Mouse (Mus musculus) forebrain, embryonic 14.5 days (tissue): Measurements from ENCODE around the gene Hlx. TPM values are rescaled to one million over a fixed set of nuclear protein-coding genes. Genes with fewer than 3 reads are reported as not detected.
A peak's percentile ranks its signal among the peaks of the same experiment; 100 is the strongest.

Source experiments
- ATAC-seq: fragments of 200-750 bp; cut with Nextera tagmentation; 2 replicates; pipeline ENCODE4 v1.8.0; 2017; ENCODE audit warnings: mild to moderate bottlenecking, moderate library complexity
- DNase-seq: peaks from one replicate; pipeline ENCODE4 v3.0.0-alpha.2; 2015; ENCODE audit warnings: low spot score
- H3K27ac ChIP-seq: fragments of 300-500 bp; sonication (generic); 2 replicates; pipeline ENCODE4 v1.5.1; 2014; ENCODE audit warnings: low read depth, mild to moderate bottlenecking, control low read depth, low read length, moderate library complexity
- H3K27me3 ChIP-seq: fragments of 300-500 bp; sonication (generic); replicated peaks from 2 replicates; pipeline ENCODE4 v1.6.1; 2014; ENCODE audit warnings: low read length, control low read depth, mixed read lengths; ENCODE audit not compliant: control insufficient read depth, insufficient read depth
- H3K36me3 ChIP-seq: fragments of 300-500 bp; sonication (generic); 2 replicates; pipeline ENCODE4 v1.6.1; 2014; ENCODE audit warnings: low read length, control low read depth; ENCODE audit not compliant: control insufficient read depth, insufficient read depth
- H3K4me1 ChIP-seq: fragments of 300-500 bp; sonication (generic); 2 replicates; pipeline ENCODE4 v1.6.1; 2014; ENCODE audit warnings: antibody characterized with exemption, low read length, control low read depth; ENCODE audit not compliant: control insufficient read depth, insufficient read depth
- H3K4me2 ChIP-seq: fragments of 300-500 bp; sonication (generic); 2 replicates; pipeline ENCODE4 v1.6.1; 2014; ENCODE audit warnings: mild to moderate bottlenecking, control low read depth, low read length
- H3K4me3 ChIP-seq: fragments of 300-500 bp; sonication (generic); 2 replicates; pipeline ENCODE4 v1.5.1; 2014; ENCODE audit warnings: low read depth, low read length, control low read depth
- H3K9ac ChIP-seq: fragments of 300-500 bp; sonication (generic); 2 replicates; pipeline ENCODE4 v1.6.1; 2014; ENCODE audit warnings: mild to moderate bottlenecking, low read length, control low read depth, moderate library complexity
- H3K9me3 ChIP-seq: fragments of 300-500 bp; sonication (generic); replicated peaks from 2 replicates; pipeline ENCODE4 v1.6.1; 2016; ENCODE audit warnings: low read length, control low read depth, mixed read lengths; ENCODE audit not compliant: control insufficient read depth
- WGBS: fragments of 180-500 bp; shearing (Covaris S2); extraction: QIAGEN DNeasy Blood & Tissue Kit; methylation state at CpG from one replicate; pipeline ENCODE4 v1.1.7; 2014; 5-methylcytosine and 5-hydroxymethylcytosine counted together
- polyA plus RNA-seq: library from polyadenylated mRNA; unstranded; fragments of >200 nt; fragmentation: Nextera tagmentation; extraction: Ambion mirVana; gene quantifications from 2 replicates; pipeline ENCODE4 v1.2.1, GENCODE M21; 2014

Hlx gene
- polyA plus RNA-seq, result 0.99 and 1.4 TPM in 2 replicates

- peaks cover 77% of the 10 kb centered on the region for H3K27me3 ChIP-seq
- no peak within 1 kb of the TSS for H3K27ac ChIP-seq
- no peaks in the 10 kb centered on the region for H3K9me3 ChIP-seq
- DNase-seq (peak; percentile 92), ATAC-seq (peak; percentile 88)
- peaks cover 9% of the 10 kb centered on the region; the same call in 1 of the 2 replicates for H3K4me1 ChIP-seq
- H3K4me3 ChIP-seq, result peak within 1 kb of the TSS; percentile 39
- peak within 1 kb of the TSS; percentile 81 for H3K4me2 ChIP-seq
- H3K36me3 ChIP-seq, result no peaks in the 10 kb centered on the region
- H3K9ac ChIP-seq, result peak within 1 kb of the TSS; percentile 49; the same call in 1 of the 2 replicates
- WGBS, result 0% methylated on average over 32 of the region's 32 CpGs
These were observed at the start of gene Hlx for GRCm38 (mm10) chr1:184732556-184733049. Hlx (minus strand) TSS chr1:184732619.

DNA sequence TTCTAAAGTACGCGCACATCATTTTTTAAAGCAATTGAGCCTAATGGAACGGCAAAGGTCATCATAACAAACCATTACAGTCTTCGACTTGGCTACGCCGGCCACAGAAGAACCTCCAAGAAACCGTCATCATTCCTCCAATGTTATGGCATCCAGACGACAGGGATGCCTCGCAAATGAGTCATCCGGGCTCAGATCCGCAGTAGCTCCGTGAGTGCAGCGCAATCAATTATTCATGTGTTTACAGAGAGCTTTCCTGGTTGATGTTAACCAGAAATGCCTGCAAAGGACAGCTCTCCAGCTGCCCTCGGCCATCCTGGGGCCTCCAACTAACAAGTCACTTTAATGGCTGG lies 49.7 kb upstream of the Hlx start:
- no peaks in the 10 kb centered on the region for H3K27me3 ChIP-seq
- H3K9ac ChIP-seq, result no peak overlapping the region
- no peak overlapping the region for H3K4me3 ChIP-seq
- DNase-seq, result no peak
- H3K27ac ChIP-seq, result no peak overlapping the region
- no peaks in the 10 kb centered on the region for H3K36me3 ChIP-seq
- no peak overlapping the region for H3K4me2 ChIP-seq
- H3K9me3 ChIP-seq, result no peaks in the 10 kb centered on the region
- WGBS, result 90% methylated on average over 14 of the region's 14 CpGs
- ATAC-seq, result no peak
- H3K4me1 ChIP-seq, result no peaks in the 10 kb centered on the region

DNA sequence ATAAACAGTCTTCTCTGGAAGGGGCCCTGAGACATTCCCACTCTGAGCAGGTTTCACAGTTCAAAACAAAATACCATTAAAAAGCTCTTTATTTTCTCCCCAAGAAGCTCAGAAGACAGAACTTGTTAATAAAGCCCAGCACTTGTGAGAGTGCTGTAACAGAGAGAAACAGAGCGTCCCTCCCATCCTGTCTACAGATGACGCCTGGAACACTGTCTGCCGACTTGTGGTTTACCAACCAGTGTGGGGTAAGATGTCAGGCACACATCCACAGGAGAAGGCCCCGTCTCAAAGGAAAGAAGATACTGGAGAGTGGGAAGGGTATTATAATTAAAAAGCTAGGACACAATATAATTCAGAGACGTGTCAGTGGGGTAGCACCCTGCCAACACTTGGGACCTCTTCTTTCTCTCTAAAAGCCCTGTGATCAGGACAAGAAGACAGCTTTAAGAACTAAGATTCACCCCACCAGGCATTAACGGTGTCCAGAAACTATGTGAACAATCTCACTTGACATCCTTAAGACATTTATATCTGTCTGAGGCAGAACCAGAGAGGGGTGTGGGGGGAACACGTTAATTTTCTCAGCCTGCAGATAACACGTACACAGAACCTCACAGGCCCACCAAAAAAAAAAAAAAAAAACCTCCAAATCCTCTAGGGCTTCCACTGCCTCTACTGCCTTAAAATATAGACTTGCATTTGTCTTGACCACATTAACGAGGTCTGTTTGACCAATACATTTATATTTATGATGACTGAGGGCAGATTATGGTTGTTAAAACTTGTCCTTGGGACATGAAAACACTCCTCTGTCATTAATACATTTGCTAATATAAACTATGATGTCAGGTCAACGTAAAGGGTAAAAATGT lies 49.1 kb upstream of the Hlx start:
- ATAC-seq, result no peak
- Histone ChIP-seq H3K27ac (no peak overlapping the region), H3K4me3 (no peak overlapping the region), H3K36me3 (no peaks in the 10 kb centered on the region), H3K9ac (no peak overlapping the region), H3K9me3 (no peaks in the 10 kb centered on the region), H3K4me1 (no peaks in the 10 kb centered on the region), H3K4me2 (no peak overlapping the region), H3K27me3 (no peaks in the 10 kb centered on the region)
- 86% methylated on average over 10 of the region's 10 CpGs for WGBS
- DNase-seq, result no peak

GRCm38 (mm10) chr1:184778157-184778556 lies 45.7 kb upstream of the Hlx start:
- no peak for ATAC-seq
- H3K27ac ChIP-seq, result no peak overlapping the region
- H3K9ac ChIP-seq, result no peak overlapping the region
- H3K9me3 ChIP-seq, result no peaks in the 10 kb centered on the region
- H3K36me3 ChIP-seq, result no peaks in the 10 kb centered on the region
- no peak overlapping the region for H3K4me3 ChIP-seq
- no peaks in the 10 kb centered on the region for H3K27me3 ChIP-seq
- no peak overlapping the region for H3K4me2 ChIP-seq
- 97% methylated on average over 6 of the region's 6 CpGs for WGBS
- DNase-seq, result no peak
- no peaks in the 10 kb centered on the region for H3K4me1 ChIP-seq

GRCm38 (mm10) chr1:184777061-184777795 lies 44.8 kb upstream of the Hlx start:
- Histone ChIP-seq H3K27me3 (no peaks in the 10 kb centered on the region), H3K27ac (no peak overlapping the region), H3K4me3 (no peak overlapping the region), H3K9ac (no peak overlapping the region), H3K4me1 (no peaks in the 10 kb centered on the region), H3K36me3 (no peaks in the 10 kb centered on the region), H3K9me3 (no peaks in the 10 kb centered on the region), H3K4me2 (no peak overlapping the region)
- ATAC-seq, result no peak
- peak; percentile 8 for DNase-seq
- WGBS, result 33% methylated on average over 22 of the region's 22 CpGs

GRCm38 (mm10) chr1:184775289-184775688 lies 42.9 kb upstream of the Hlx start:
- Histone ChIP-seq H3K27me3 (no peaks in the 10 kb centered on the region), H3K9me3 (no peaks in the 10 kb centered on the region), H3K27ac (no peak overlapping the region), H3K4me2 (no peak overlapping the region), H3K4me1 (no peaks in the 10 kb centered on the region), H3K9ac (no peak overlapping the region), H3K4me3 (no peak overlapping the region), H3K36me3 (no peaks in the 10 kb centered on the region)
- WGBS, result 56% methylated on average over 9 of the region's 9 CpGs
- DNase-seq (no peak), ATAC-seq (no peak)

GRCm38 (mm10) chr1:184771891-184772249 lies 39.5 kb upstream of the Hlx start:
- WGBS, result 12% methylated on average over 9 of the region's 9 CpGs
- Histone ChIP-seq H3K9ac (no peak overlapping the region; the same call in 1 of the 2 replicates), H3K4me3 (no peak overlapping the region), H3K36me3 (no peaks in the 10 kb centered on the region), H3K27me3 (no peaks in the 10 kb centered on the region), H3K9me3 (no peaks in the 10 kb centered on the region), H3K4me2 (peak overlapping the region; percentile 7; the same call in 1 of the 2 replicates), H3K4me1 (no peaks in the 10 kb centered on the region), H3K27ac (no peak overlapping the region)
- ATAC-seq (no peak), DNase-seq (no peak)

DNA sequence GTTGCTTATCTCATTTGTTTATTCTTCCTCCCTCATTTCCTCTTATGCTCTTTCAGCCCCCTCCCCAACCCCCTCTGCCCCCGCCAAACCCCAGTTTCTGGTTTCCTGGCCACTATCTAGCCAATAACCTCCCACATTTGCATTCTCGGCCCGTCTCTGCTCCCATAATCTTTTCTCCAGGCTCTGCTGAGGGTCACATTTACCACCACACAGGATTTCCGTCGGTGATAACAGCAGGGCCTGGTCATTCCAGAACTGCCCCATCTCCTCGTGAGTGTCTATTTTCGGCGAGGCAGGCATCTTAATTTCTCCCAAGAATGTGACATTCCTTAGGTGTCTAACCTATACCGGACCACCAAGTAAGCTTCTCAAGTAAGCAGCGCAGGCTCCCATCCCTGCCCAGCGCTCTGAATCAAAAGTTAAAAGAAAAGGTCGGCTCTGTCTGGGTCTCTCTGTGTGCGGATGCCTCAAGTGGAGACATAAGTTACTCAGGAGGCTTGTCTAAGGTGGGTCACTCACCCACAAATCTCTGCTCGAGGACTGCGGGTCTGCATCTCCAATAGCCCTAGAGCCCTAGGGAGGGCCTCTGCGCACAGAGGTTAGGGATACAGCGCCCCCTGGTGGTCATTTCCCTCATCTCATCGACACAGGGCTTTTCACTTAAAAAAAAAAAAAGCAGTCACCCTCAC lies 38.9 kb upstream of the Hlx start:
- DNase-seq (peak; percentile 76), ATAC-seq (peak; percentile 40)
- Histone ChIP-seq H3K27ac (no peak overlapping the region), H3K27me3 (no peaks in the 10 kb centered on the region), H3K4me3 (no peak overlapping the region), H3K36me3 (no peaks in the 10 kb centered on the region), H3K9ac (no peak overlapping the region), H3K4me1 (no peaks in the 10 kb centered on the region), H3K4me2 (no peak overlapping the region), H3K9me3 (no peaks in the 10 kb centered on the region)
- WGBS, result 32% methylated on average over 18 of the region's 18 CpGs
